Mouse (Mus musculus): ENCODE results near the gene Blmh.

- TF ChIP-seq CTCF (IDR thresholded peaks at IDR 0.05; ENCODE audit: extremely low read depth, insufficient read length, insufficient replicate concordance, low read depth, low read length) = no peak
- TF ChIP-seq POLR2A (IDR thresholded peaks at IDR 0.05; ENCODE audit: low read depth, low read length) = no peak
Measured at GRCm38 (mm10) chr11:77005881-77006280, 81.3 kb downstream of the Blmh start.
